Mouse (Mus musculus): Measurements from ENCODE around the gene Prkrip1. TPM values are rescaled to one million over a fixed set of nuclear protein-coding genes. Genes with fewer than 3 reads are reported as not detected.

Prkrip1 gene
- 50.3 and 52.6 TPM in 2 replicates for polyA plus RNA-seq (2014; fragmentation: Nextera tagmentation; extraction: Ambion mirVana)

DNA sequence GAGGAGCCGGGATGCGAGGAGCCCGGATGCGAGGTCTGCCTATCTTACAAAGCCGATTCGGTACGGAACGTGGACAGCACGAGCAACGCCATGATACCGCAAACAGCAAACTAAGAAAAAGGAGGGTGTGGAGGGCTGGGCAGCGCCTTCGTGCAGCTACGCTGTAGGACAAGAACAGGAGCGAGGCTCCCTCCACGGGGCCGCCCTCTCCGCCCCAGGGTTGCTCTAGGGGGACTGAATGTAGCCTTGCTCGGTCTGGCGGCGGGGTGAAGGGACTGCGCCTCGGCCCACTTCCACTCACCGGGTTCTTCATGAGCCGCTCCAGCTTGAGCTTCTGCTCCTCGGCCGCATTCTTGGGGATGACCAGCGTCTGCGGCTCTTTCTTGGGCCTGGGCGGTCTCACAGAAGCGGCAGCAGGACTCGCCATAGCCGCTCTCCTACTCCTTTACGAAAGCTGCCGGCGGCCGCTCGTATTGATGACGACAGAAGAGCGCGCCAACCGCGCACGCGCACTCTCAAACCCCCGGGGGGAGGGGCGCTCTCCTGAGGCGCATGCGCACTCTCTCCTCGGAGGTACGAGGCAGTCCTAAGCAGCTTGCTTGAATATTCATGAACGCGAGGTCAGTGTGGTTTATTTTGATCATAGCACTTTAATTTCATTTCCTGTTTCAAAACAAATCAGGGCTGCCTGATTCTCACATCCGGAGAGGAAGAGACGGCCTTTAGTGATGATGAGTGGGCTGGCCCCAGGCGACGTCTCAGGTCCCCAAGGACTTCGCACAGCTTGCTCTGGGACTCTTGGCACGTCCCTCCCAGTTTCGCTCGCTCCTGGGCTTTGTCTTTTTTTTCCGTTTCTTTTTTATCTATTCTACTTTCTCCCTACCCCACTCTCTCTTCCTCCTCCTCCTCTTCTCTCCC is at the start of gene Prkrip1:
TSS of gene Prkrip1 (minus strand) at position 490 of the 918 bp plus-strand sequence.
- H3K36me3 ChIP-seq (ENCODE audit: control insufficient read depth, insufficient read depth, low read length), result peaks cover 20% of the 10 kb centered on the region
- peak within 1 kb of the TSS; percentile 93 for H3K4me2 ChIP-seq
- under 1% methylated on average over 62 of the region's 62 CpGs for WGBS (ENCODE audit: insufficient replicate concordance)
- H3K9ac ChIP-seq (ENCODE audit: low read depth, low read length), result peak within 1 kb of the TSS; percentile 97
- no peaks in the 10 kb centered on the region for H3K27me3 ChIP-seq (ENCODE audit: control insufficient read depth, insufficient read depth, low read length)
- H3K27ac ChIP-seq (ENCODE audit: low read depth, low read length), result peak within 1 kb of the TSS; percentile 76
- peak; percentile 87 for ATAC-seq (replicated peaks; ENCODE audit: insufficient number of reproducible peaks, low FRiP score, low TSS enrichment)
- H3K4me1 ChIP-seq (ENCODE audit: control insufficient read depth, insufficient read depth, low read length), result peaks cover 9% of the 10 kb centered on the region
- H3K9me3 ChIP-seq (replicated peaks; ENCODE audit: control insufficient read depth, low read length), result no peaks in the 10 kb centered on the region
- H3K4me3 ChIP-seq (ENCODE audit: low read depth, low read length), result peak within 1 kb of the TSS; percentile 99

DNA sequence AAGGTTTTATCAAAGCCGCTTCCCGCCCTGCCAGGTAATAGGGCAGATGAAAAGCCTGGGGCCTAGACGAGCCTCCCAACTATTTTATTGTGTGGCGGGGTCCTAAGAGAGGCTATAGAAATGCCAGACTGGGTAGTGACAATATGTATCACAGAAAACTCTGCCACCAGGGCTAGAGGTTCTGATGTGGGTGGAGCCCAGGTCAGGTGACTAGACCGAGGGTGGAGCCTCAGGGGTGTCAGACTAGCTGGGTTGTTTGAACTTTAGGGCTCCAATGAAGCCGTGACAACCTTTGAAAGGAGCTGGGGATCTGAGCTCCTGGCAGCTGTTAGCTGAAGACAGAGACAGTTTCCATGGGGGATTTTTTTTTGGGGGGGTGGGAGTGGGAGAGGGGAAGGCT is 49.7 kb upstream of the Prkrip1 start:
- H3K36me3 ChIP-seq (ENCODE audit: control insufficient read depth, insufficient read depth, low read length), result 0 out of 2 replicates have a peak, but pooled peaks cover 3% of the 10 kb centered on the region
- H3K4me2 ChIP-seq, result no peak overlapping the region
- H3K9ac ChIP-seq (ENCODE audit: low read depth, low read length), result no peak overlapping the region
- peaks cover 9% of the 10 kb centered on the region; the same call in 1 of the 2 replicates for H3K4me1 ChIP-seq (ENCODE audit: control insufficient read depth, insufficient read depth, low read length)
- no peak overlapping the region for H3K4me3 ChIP-seq (ENCODE audit: low read depth, low read length)
- peaks cover 8% of the 10 kb centered on the region for H3K27me3 ChIP-seq (ENCODE audit: control insufficient read depth, insufficient read depth, low read length)
- 60% methylated on average over 6 of the region's 6 CpGs for WGBS (ENCODE audit: insufficient replicate concordance)
- H3K9me3 ChIP-seq (replicated peaks; ENCODE audit: control insufficient read depth, low read length), result no peaks in the 10 kb centered on the region
- ATAC-seq (replicated peaks; ENCODE audit: insufficient number of reproducible peaks, low FRiP score, low TSS enrichment), result no peak
- no peak overlapping the region for H3K27ac ChIP-seq (ENCODE audit: low read depth, low read length)

DNA sequence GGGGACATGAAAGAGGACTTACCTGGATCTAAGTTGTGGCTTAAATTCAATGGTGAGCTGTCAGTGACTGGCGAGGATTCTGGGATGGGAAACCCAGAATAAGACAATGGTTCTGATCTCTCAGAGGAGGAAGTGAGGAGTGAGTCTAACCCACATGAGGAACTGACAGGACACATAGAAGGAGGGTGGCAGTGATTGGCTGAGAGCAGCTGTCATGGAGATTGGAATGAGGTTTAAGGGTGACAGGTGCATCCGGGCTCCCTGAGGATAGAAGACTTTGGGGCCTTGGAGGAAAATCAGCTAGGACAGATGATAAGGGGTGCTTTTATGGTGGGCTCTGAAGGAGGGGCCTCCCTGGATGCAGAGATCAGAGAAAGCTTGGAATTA is 47.7 kb upstream of the Prkrip1 start, which contains the start of gene Sh2b2:
TSS of gene Sh2b2 (minus strand) at position 105 of the 387 bp plus-strand sequence.
- Histone ChIP-seq H3K9ac (ENCODE audit: low read depth, low read length) (no peak within 1 kb of the TSS), H3K27ac (ENCODE audit: low read depth, low read length) (no peak within 1 kb of the TSS), H3K9me3 (replicated peaks; ENCODE audit: control insufficient read depth, low read length) (no peaks in the 10 kb centered on the region), H3K4me1 (ENCODE audit: control insufficient read depth, insufficient read depth, low read length) (peaks cover 9% of the 10 kb centered on the region; the same call in 1 of the 2 replicates), H3K27me3 (ENCODE audit: control insufficient read depth, insufficient read depth, low read length) (peaks cover 14% of the 10 kb centered on the region), H3K4me3 (ENCODE audit: low read depth, low read length) (peak within 1 kb of the TSS; percentile 63), H3K36me3 (ENCODE audit: control insufficient read depth, insufficient read depth, low read length) (0 out of 2 replicates have a peak, but pooled peaks cover 3% of the 10 kb centered on the region), H3K4me2 (peak within 1 kb of the TSS; percentile 97)
- 66% methylated on average over 2 of the region's 2 CpGs for WGBS (ENCODE audit: insufficient replicate concordance)
- no peak for ATAC-seq (replicated peaks; ENCODE audit: insufficient number of reproducible peaks, low FRiP score, low TSS enrichment)

DNA sequence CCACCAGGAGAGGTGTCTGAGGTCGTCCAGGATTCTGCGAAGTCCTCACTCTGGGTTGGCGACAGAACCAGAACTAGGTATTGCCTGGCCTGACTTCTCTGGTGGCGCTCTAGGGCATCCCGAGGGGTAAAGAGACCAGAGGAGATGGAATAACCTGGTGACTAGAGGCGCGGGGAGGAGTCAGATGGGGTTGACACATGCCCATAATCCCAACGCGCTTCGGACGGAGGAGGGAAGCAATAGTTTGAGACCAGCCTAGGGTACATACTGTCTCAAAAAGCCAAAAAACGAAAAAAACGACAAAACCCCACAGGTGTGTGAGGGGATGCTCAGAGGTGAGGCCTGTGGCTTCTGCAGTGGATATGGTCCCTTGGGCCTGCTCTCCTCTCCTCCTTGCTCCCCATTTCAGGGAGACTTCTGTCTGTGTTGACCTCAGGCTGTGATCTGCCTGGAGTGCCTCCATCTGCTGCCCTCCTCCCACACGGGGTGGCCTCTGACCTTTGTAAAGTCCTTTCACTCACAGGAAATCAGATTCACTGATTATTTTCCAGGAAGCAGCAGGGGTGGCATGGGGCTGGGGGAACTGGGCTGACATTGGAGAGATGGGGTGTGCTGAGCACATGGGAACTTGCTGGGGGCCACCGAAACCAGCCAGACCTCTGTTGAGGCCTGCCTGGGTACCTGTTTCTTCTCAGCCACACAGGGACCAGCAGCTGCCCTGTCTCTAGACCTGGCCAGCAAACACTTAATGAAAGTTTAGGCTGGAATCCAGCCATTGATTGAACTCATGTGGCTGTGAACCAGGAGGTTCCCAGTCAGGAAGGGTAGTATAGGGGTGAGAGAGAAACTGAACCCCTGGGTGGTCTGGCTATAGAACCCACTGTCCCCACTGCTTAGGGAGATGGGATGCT is 47.0 kb upstream of the Prkrip1 start:
- H3K9ac ChIP-seq (ENCODE audit: low read depth, low read length), result no peak overlapping the region
- H3K27me3 ChIP-seq (ENCODE audit: control insufficient read depth, insufficient read depth, low read length), result peaks cover 14% of the 10 kb centered on the region
- H3K27ac ChIP-seq (ENCODE audit: low read depth, low read length), result no peak overlapping the region
- H3K4me1 ChIP-seq (ENCODE audit: control insufficient read depth, insufficient read depth, low read length), result peaks cover 9% of the 10 kb centered on the region; the same call in 1 of the 2 replicates
- ATAC-seq (replicated peaks; ENCODE audit: insufficient number of reproducible peaks, low FRiP score, low TSS enrichment), result no peak
- peak overlapping the region; percentile 97 for H3K4me2 ChIP-seq
- 11% methylated on average over 15 of the region's 15 CpGs for WGBS (ENCODE audit: insufficient replicate concordance)
- H3K36me3 ChIP-seq (ENCODE audit: control insufficient read depth, insufficient read depth, low read length), result 0 out of 2 replicates have a peak, but pooled peaks cover 3% of the 10 kb centered on the region
- H3K9me3 ChIP-seq (replicated peaks; ENCODE audit: control insufficient read depth, low read length), result no peaks in the 10 kb centered on the region
- peak overlapping the region; percentile 63 for H3K4me3 ChIP-seq (ENCODE audit: low read depth, low read length)

DNA sequence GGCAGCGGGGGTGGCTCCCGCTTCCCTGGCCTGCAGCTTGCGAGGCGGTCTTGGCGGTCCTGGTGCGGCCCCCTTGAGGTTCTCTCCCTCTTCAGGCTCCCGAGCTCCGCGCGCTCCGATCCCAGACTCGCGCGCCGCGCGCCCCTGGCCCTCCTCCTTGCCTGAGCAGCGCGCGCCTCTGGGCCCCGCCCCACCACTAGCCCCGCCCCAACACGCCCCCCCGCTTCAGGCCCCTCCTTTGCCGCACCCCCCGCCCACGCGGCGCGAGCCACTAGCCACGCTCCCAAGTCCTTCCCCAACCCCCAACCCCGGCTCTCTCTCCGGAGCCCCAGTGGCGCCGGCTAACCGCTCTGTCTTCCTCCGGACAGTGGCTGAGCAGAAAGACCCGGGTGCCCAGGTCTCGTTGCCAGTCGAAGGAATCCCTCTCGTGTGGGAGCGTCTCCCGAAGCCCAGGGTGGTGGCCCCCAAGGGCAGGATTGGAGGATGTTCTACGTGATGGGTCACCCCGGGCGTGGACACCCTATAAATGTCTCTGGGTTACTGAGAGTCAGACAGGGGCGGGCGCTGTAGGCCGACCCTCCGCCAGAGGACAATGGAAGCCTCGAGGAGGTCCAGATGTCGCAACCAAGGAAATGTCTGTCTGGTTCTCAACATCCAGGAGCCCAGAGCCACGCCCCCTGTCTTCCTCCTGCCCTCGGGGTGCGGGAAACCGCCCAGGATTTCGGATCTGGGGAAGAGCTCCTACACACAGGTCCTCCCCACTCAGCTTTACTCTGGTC is 46.2 kb upstream of the Prkrip1 start:
- ATAC-seq (replicated peaks; ENCODE audit: insufficient number of reproducible peaks, low FRiP score, low TSS enrichment), result peak; percentile 71
- H3K4me2 ChIP-seq, result peak overlapping the region; percentile 97
- under 1% methylated on average over 51 of the region's 57 CpGs for WGBS (ENCODE audit: insufficient replicate concordance)

DNA sequence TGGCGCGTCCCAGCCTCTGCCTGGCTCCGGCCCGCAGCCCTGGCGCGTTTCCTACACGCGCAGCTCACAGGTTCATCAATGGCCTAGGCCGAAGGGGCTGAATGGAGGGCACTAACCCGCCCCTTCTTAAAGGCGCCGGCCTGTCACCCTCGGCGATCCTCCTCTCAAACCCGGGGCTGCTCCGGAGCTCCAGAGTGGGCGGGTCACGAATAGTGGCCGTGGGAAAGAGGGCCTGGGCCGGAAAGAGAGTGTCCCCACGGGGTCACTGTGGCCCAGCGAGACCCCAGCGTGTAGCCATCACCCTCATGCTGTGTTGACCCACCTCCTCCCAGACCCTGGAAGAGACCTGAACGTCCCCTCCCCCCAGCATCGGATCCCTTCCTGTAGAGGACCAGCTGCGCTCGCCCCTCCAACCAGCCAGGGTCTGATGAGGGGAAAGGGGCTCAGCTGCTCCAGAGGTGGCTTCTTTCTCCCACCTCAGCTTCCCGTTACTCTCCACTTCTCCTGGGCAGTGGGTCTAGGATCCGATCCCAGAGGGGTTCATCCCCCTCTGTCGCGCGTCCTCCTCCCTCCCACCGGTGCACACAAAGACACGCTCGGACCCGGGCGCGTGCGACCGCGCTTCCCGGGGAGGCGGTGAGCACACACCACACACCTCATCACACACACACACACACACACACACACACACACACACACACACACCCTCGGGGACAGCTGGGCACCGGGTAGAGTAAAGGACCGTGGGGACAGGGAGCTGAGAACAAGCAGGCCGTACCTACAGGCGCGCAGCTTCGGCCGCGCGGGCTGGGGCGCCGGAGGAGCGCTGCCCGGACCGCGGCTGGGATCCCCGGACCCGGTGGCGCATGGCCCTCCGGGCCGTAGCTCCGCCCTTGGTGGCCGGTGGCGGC is 45.3 kb upstream of the Prkrip1 start:
- Histone ChIP-seq H3K36me3 (ENCODE audit: control insufficient read depth, insufficient read depth, low read length) (no peaks in the 10 kb centered on the region), H3K4me1 (ENCODE audit: control insufficient read depth, insufficient read depth, low read length) (peaks cover 9% of the 10 kb centered on the region; the same call in 1 of the 2 replicates), H3K27ac (ENCODE audit: low read depth, low read length) (no peak overlapping the region), H3K9me3 (replicated peaks; ENCODE audit: control insufficient read depth, low read length) (no peaks in the 10 kb centered on the region), H3K9ac (ENCODE audit: low read depth, low read length) (peak overlapping the region; percentile 50), H3K4me3 (ENCODE audit: low read depth, low read length) (peak overlapping the region; percentile 63), H3K4me2 (peak overlapping the region; percentile 97), H3K27me3 (ENCODE audit: control insufficient read depth, insufficient read depth, low read length) (peaks cover 16% of the 10 kb centered on the region)
- peak; percentile 20; the same call in 1 of the 2 replicates for ATAC-seq (replicated peaks; ENCODE audit: insufficient number of reproducible peaks, low FRiP score, low TSS enrichment)
- WGBS (ENCODE audit: insufficient replicate concordance), result 0% methylated on average over 48 of the region's 67 CpGs

More for the DNA sequence above, 46.2 kb upstream of the Prkrip1 start:
- Histone ChIP-seq H3K27ac (ENCODE audit: low read depth, low read length) (no peak overlapping the region), H3K4me3 (ENCODE audit: low read depth, low read length) (peak overlapping the region; percentile 63), H3K9me3 (replicated peaks; ENCODE audit: control insufficient read depth, low read length) (no peaks in the 10 kb centered on the region), H3K4me1 (ENCODE audit: control insufficient read depth, insufficient read depth, low read length) (peaks cover 9% of the 10 kb centered on the region; the same call in 1 of the 2 replicates), H3K9ac (ENCODE audit: low read depth, low read length) (peak overlapping the region; percentile 66), H3K27me3 (ENCODE audit: control insufficient read depth, insufficient read depth, low read length) (peaks cover 16% of the 10 kb centered on the region), H3K36me3 (ENCODE audit: control insufficient read depth, insufficient read depth, low read length) (no peaks in the 10 kb centered on the region)

DNA sequence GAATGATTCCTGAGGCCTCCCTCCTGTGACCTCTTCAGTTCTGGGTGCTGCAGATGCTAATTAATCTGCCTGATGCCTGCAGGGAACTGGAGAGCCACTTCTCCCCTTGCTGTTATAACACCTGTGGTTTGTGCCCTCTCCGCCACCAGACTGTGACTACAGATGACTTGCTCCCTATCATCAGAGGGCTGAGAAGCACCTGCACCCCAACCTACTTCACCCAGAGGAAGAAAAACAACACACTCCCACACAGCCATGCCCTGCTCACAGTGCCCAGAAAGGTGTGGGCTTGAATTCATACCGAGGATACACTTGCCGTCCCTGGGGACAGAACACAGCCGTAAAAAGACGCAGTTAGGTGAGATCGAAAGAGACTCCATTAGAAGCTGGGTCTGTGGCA is 42.4 kb upstream of the Prkrip1 start:
- H3K9me3 ChIP-seq (replicated peaks; ENCODE audit: control insufficient read depth, low read length), result no peaks in the 10 kb centered on the region
- H3K9ac ChIP-seq (ENCODE audit: low read depth, low read length), result no peak overlapping the region
- H3K27ac ChIP-seq (ENCODE audit: low read depth, low read length), result no peak overlapping the region
- H3K4me3 ChIP-seq (ENCODE audit: low read depth, low read length), result no peak overlapping the region
- H3K4me2 ChIP-seq, result no peak overlapping the region
- peaks cover 14% of the 10 kb centered on the region for H3K4me1 ChIP-seq (ENCODE audit: control insufficient read depth, insufficient read depth, low read length)
- ATAC-seq (replicated peaks; ENCODE audit: insufficient number of reproducible peaks, low FRiP score, low TSS enrichment), result no peak
- H3K27me3 ChIP-seq (ENCODE audit: control insufficient read depth, insufficient read depth, low read length), result peaks cover 43% of the 10 kb centered on the region
- no peaks in the 10 kb centered on the region for H3K36me3 ChIP-seq (ENCODE audit: control insufficient read depth, insufficient read depth, low read length)
- WGBS (ENCODE audit: insufficient replicate concordance), result 74% methylated on average over 6 of the region's 6 CpGs

Data from heart, embryonic 11.5 days (tissue).